Mouse (Mus musculus): ENCODE data around the gene Socs3. TPM values are rescaled to one million over a fixed set of nuclear protein-coding genes. Genes with fewer than 3 reads are reported as not detected.
A peak's percentile ranks its signal among the peaks of the same experiment; 100 is the strongest.

Gene Socs3
- total RNA-seq, 1 experiment from 2014 or later: 44.5 TPM

- ATAC-seq (replicated peaks in 1 of 2; ENCODE audit: insufficient read depth in 1 of 2, low FRiP score in 2 of 2, low TSS enrichment in 1 of 2, low read depth in 1 of 2, poor library complexity in 2 of 2, severe bottlenecking in 2 of 2): no peak
Observed at GRCm38 (mm10) chr11:117965052-117965451, 4.8 kb downstream of the Socs3 start.

- ATAC-seq (replicated peaks in 1 of 2; ENCODE audit: insufficient read depth in 1 of 2, low FRiP score in 2 of 2, low TSS enrichment in 1 of 2, low read depth in 1 of 2, poor library complexity in 2 of 2, severe bottlenecking in 2 of 2): no peak
Observed at GRCm38 (mm10) chr11:117964294-117964693, 5.6 kb downstream of the Socs3 start.

DNA sequence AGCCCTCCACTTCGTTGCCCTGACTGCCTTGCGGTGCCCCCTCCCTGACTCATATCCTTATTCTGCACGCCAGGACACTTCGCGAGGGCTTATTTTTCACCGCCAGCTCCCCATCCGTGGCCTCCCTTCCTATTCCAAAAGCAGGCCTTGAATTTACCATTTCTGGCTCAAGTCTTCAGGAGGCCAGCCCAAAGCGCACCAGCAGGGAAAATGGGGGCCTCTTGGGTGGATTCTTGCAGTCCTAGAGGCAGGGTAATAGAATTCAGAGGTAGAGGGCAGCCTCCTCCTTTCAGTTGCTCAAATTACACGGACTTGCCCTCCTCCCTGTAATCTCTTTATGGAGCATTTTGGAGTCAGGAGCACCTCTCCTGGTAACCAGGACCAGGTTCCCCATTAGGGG lies 6.0 kb downstream of the Socs3 start:
- ATAC-seq (replicated peaks in 1 of 2; ENCODE audit: insufficient read depth in 1 of 2, low FRiP score in 2 of 2, low TSS enrichment in 1 of 2, low read depth in 1 of 2, poor library complexity in 2 of 2, severe bottlenecking in 2 of 2): no peak

GRCm38 (mm10) chr11:117963091-117963793 lies 6.6 kb downstream of the Socs3 start:
- ATAC-seq (replicated peaks in 1 of 2; ENCODE audit: insufficient read depth in 1 of 2, low FRiP score in 2 of 2, low TSS enrichment in 1 of 2, low read depth in 1 of 2, poor library complexity in 2 of 2, severe bottlenecking in 2 of 2): peak; percentile 84 to 86

GRCm38 (mm10) chr11:117962228-117963067 lies 7.4 kb downstream of the Socs3 start:
- no peak for ATAC-seq (replicated peaks in 1 of 2; ENCODE audit: insufficient read depth in 1 of 2, low FRiP score in 2 of 2, low TSS enrichment in 1 of 2, low read depth in 1 of 2, poor library complexity in 2 of 2, severe bottlenecking in 2 of 2)

GRCm38 (mm10) chr11:117960601-117961000 lies 9.2 kb downstream of the Socs3 start:
- ATAC-seq (replicated peaks in 1 of 2; ENCODE audit: insufficient read depth in 1 of 2, low FRiP score in 2 of 2, low TSS enrichment in 1 of 2, low read depth in 1 of 2, poor library complexity in 2 of 2, severe bottlenecking in 2 of 2): no peak

GRCm38 (mm10) chr11:117959741-117960381 lies 10.0 kb downstream of the Socs3 start:
- ATAC-seq (replicated peaks in 1 of 2; ENCODE audit: insufficient read depth in 1 of 2, low FRiP score in 2 of 2, low TSS enrichment in 1 of 2, low read depth in 1 of 2, poor library complexity in 2 of 2, severe bottlenecking in 2 of 2): peak; percentile 8 to 12; a peak in 1 of 4 replicates

DNA sequence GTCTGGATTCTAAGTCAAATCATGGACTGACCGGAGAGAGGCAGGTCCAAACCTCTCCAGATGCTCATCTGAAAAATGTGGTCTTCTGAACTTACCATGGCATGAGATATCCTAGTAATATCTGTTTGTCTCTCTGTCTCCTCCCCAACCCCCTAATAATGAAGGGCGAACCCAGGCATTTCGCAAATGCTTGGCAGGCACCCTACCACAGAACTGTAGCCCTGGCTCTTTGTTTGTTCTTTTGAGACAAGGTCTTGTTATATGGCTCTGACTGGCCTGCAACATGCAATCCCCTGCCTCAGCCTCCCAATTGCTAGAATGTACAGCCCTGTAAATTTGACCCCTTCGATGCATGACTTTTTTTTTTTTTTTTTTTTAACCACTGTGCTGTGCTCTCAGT lies 10.7 kb downstream of the Socs3 start:
- no peak for ATAC-seq (replicated peaks in 1 of 2; ENCODE audit: insufficient read depth in 1 of 2, low FRiP score in 2 of 2, low TSS enrichment in 1 of 2, low read depth in 1 of 2, poor library complexity in 2 of 2, severe bottlenecking in 2 of 2)

DNA sequence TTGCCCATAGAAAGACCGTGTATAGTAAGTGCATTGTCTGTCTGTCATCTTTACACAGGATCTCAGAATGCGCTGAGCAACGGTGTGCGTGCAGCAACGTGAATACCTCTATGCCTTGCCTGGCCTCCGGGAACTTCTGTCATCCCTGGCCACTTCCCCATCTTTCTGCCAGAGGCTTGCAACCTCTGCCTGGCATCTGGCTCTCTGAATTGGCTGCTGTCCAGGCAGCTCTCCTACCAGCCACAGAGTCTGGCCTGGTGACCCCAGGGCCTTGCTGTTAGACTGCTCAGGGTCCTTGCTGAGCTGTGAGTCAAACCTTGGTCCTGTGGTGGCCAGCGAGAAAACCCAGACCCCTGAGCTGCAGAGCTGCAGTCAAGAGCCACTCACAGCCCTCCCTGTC lies 11.7 kb downstream of the Socs3 start:
- peak; percentile 33; a peak in 2 of 4 replicates for ATAC-seq (replicated peaks in 1 of 2; ENCODE audit: insufficient read depth in 1 of 2, low FRiP score in 2 of 2, low TSS enrichment in 1 of 2, low read depth in 1 of 2, poor library complexity in 2 of 2, severe bottlenecking in 2 of 2)

GRCm38 (mm10) chr11:117955621-117956020 lies 14.2 kb downstream of the Socs3 start:
- no peak for ATAC-seq (replicated peaks in 1 of 2; ENCODE audit: insufficient read depth in 1 of 2, low FRiP score in 2 of 2, low TSS enrichment in 1 of 2, low read depth in 1 of 2, poor library complexity in 2 of 2, severe bottlenecking in 2 of 2)

DNA sequence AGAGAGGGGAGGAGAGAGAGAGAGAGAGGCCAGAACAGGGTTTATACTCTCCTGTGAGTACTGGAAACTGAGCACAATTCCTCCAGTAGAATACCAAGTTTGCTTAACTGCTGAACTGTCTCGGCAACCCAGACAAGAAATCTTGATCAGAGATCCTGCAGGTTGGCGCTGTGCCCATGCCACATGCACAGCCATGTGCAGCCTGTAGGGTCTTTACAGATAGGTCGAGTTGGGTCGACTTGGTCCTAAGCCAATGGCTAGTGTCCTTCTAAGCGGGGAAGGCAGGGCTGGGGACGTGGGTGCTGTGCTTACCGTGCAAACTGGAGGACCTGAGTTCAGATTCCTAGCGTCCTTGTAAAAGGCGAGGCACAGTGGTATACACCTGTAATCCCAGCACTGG lies 15.0 kb downstream of the Socs3 start:
- ATAC-seq (replicated peaks in 1 of 2; ENCODE audit: insufficient read depth in 1 of 2, low FRiP score in 2 of 2, low TSS enrichment in 1 of 2, low read depth in 1 of 2, poor library complexity in 2 of 2, severe bottlenecking in 2 of 2): no peak

DNA sequence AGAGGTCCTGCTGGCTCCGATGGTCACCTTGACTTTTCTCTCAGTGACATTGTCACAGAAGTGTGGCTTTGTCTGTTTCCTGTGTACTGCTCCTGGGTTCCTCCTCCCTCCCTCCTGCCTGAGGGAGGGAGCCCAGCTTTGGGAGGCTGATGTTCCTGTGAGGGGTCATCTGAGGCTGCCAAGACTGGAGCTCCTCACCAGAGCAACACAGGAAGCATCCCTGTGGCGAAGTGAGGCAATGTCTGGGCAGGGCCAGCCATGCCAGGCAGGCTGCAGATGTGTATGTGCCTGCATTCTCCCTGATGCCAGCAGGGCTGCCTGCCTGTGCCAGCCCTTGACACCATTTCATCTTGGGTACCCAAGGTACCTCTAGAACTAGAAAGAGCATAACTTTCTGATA lies 15.8 kb downstream of the Socs3 start:
- peak; percentile 68 to 71 for ATAC-seq (replicated peaks in 1 of 2; ENCODE audit: insufficient read depth in 1 of 2, low FRiP score in 2 of 2, low TSS enrichment in 1 of 2, low read depth in 1 of 2, poor library complexity in 2 of 2, severe bottlenecking in 2 of 2)

DNA sequence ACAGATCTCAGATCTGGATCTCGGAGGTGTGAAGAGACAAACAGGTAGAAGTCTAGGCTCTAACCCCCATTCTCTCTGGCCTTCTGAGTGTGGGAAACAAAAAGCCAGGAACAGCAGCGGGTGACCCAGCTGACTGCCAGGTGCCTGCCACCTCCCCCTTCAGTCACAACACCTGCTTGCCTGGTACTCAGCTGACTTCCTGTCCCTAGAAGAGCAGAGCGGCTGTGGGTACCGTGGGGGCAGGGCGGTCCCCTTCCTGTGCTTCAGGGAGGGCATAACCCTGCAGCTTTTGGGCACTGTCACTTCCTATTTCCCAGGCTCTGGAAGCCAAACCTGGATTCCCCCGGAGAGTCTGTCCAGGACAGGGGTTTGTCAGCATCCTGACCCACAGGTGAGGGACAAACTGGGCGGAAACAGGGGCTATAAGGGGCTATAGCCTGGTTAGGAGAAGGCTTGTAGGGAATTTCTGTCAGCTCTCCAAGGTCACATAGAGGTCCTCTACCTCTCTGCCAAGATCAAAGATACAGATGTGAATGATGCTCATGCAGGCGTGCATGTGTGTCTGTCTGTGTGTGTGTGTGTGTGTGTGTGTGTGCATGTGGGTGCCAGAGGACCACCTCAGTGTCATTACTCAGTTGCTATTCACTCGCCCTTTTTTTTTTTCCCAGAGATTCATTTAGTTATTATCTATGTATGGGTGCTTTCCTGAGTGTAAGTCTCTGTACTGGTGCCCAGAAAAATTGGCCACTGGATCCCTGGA lies 17.5 kb downstream of the Socs3 start:
- peak; percentile 63 to 64 for ATAC-seq (replicated peaks in 1 of 2; ENCODE audit: insufficient read depth in 1 of 2, low FRiP score in 2 of 2, low TSS enrichment in 1 of 2, low read depth in 1 of 2, poor library complexity in 2 of 2, severe bottlenecking in 2 of 2)

DNA sequence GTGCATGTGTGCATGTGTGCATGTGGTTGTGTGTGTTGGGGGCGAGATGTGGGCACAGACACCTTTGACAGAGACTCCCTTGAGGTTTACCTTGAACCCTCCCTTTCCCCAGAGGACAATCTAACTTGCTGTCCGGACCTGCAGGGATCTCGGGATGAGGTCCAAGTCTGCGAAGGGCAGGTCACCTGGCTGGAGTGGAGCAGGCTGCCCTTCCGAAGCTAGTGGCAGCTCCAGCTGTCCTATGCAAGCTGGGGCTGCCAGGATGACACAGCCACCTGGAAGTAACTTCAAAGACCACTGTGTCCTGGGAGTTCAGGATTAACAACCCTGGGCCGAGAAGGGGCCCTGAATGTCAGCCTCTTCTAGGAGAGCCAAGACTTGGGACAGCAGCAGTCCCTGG lies 18.5 kb downstream of the Socs3 start:
- ATAC-seq (replicated peaks in 1 of 2; ENCODE audit: insufficient read depth in 1 of 2, low FRiP score in 2 of 2, low TSS enrichment in 1 of 2, low read depth in 1 of 2, poor library complexity in 2 of 2, severe bottlenecking in 2 of 2): no peak

- peak; percentile 20 to 24; a peak in 1 of 4 replicates for ATAC-seq (replicated peaks in 1 of 2; ENCODE audit: insufficient read depth in 1 of 2, low FRiP score in 2 of 2, low TSS enrichment in 1 of 2, low read depth in 1 of 2, poor library complexity in 2 of 2, severe bottlenecking in 2 of 2)
Observed at GRCm38 (mm10) chr11:117949392-117950091, 20.3 kb downstream of the Socs3 start.

- ATAC-seq (replicated peaks in 1 of 2; ENCODE audit: insufficient read depth in 1 of 2, low FRiP score in 2 of 2, low TSS enrichment in 1 of 2, low read depth in 1 of 2, poor library complexity in 2 of 2, severe bottlenecking in 2 of 2): no peak
Observed at GRCm38 (mm10) chr11:117946996-117947419, 22.8 kb downstream of the Socs3 start.

Data from hematopoietic stem cell, adult 5-6 weeks (primary cell).